Mouse (Mus musculus) cerebellum, postnatal 36 days (tissue): Measurements from ENCODE around the gene Trmt112.

ENCODE experiments used
- DNase-seq, 2 experiments: peaks; one replicate each; pipeline ENCODE4 v3.0.0; 2021 to 2022; ENCODE audit warnings: mixed read lengths in 2 of 2

The Trmt112 gene

GRCm38 (mm10) chr19:6950613-6951153, 41.2 kb downstream of the Trmt112 start:
- DNase-seq, result peak; percentile 56 to 69

DNA sequence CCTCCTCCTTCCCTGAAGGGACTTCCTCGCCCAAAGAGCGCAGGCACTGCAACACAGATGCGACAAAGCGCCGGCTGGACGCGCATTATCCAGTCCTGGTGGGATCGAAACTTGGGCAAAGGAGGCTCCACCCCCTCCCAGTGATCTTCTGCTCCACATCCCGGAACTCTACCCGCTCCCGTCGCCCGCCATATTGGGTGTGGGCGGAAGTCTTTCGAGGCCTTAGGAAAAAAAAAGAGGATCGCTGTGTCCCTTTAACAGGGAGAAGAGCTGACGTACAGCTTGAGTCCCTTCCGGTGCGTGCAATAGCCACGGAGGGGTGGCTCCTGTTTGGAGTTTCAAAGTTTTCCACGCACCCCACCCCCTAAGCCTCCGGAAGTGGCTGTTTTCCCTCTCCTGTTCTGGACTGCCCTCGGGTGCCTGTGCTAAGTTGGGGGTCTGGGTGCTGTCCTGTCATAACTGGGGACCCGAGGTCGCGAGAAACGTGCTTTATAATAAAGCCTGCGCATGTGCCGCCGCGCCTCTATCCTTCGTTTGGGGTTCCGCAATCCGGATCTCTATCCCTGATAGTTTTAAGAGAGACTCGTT, 42.0 kb downstream of the Trmt112 start:
- peak; percentile 92 to 93 for DNase-seq

GRCm38 (mm10) chr19:6951994-6952711, 42.7 kb downstream of the Trmt112 start:
- DNase-seq, result peak; percentile 69 to 79

DNA sequence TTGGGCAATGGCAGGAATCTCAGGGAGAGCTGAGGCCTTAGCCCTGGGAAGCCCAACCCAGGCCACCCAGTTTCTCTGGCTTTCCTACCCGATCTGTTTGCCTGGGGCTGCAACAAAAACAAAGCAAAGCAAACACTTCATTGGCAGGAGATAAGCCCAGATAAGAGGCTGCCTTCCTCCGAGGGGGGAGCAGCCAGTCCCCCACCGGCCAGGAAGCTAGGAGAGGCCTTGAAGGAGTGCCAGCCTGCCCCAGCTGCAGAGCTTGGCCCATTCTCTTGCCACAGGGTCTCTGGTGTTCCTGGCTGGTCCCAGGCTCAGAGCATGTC, 43.2 kb downstream of the Trmt112 start:
- peak in 1 of 2 experiments; percentile 22 for DNase-seq

GRCm38 (mm10) chr19:6954046-6954445, 44.5 kb downstream of the Trmt112 start:
- peak in 1 of 2 experiments; percentile 47 for DNase-seq

- no peak for DNase-seq
Measured at GRCm38 (mm10) chr19:6955424-6955823, 45.9 kb downstream of the Trmt112 start.

GRCm38 (mm10) chr19:6956461-6956860, 47.0 kb downstream of the Trmt112 start:
- no peak for DNase-seq
